Mouse (Mus musculus) ovary, postnatal 36 days (tissue): Measurements from ENCODE around the gene Itsn1.

ENCODE experiments used
- DNase-seq: peaks from one replicate; pipeline ENCODE4 v3.0.0; 2022; ENCODE audit warnings: low spot score, mixed read lengths

Gene Itsn1

GRCm38 (mm10) chr16:91846089-91846741 lies 117.1 kb downstream of the Itsn1 start:
- DNase-seq, result peak; percentile 19

DNA sequence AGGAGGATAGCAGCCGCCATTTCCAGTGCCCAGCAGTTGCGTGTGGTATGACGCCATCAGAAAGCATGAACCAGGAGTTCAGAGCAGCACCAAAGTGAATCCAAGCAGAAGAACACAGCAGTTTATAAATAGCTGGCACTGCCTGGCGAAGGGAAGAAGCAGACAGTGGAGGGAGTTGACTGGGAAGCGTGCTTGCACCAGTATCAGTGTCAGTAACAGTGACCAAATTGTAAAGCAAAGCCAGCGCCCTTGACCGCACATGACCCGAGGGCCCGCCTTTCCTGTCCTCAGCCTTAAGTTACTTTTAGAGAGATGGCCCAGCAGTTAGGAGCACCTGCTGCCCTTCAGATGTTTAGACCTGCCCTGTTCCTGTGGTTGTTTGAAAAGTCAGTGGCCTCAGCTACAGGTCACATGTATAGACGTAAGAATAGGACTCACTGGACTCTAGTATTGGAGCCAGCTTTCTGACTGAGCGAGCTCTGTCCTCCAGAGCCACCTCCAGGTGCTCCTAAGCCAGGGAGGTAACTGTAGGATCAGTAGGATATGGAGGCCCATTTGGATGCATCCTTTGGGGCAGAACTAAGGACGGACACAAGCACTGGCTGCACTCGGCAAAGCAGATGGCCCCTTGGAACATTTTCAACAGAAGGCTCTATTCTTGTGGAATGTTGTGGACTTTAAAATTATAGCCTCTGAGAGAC lies 118.6 kb downstream of the Itsn1 start:
- no peak for DNase-seq

- no peak for DNase-seq
These were observed 119.4 kb downstream of the Itsn1 start for GRCm38 (mm10) chr16:91848505-91848904.

DNA sequence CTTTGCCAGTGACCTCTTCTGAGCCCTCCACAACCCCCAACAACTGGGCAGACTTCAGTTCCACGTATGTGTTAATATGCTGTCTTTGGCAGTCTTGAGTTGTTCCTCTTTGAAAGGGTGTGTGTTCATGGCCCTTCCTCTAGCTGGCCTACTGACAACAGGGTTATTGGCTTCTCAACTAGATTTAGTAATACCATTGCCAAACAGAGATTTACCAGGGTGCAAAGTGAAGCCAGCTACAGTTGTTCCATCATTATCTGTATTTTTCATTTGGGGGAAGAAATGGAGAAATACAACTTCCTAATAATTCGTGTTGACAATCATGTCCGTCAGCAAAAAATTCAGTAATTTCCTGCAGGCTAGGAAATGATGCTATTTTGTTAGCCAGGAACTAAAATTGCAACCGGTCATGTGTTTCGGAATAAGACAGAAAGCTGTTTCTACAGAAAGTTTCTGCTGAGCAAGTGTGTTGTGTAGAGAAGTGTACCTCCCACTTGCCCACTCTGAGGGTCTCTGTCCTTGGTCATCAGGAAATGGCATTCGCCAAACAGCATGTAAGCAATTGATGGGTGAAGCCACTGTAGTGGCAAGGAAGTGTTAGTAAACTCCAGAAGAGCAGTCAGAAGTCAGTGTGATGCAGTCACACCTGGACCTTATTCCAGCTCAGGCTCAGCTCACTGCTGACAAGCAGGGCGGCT lies 120.0 kb downstream of the Itsn1 start:
- no peak for DNase-seq

DNA sequence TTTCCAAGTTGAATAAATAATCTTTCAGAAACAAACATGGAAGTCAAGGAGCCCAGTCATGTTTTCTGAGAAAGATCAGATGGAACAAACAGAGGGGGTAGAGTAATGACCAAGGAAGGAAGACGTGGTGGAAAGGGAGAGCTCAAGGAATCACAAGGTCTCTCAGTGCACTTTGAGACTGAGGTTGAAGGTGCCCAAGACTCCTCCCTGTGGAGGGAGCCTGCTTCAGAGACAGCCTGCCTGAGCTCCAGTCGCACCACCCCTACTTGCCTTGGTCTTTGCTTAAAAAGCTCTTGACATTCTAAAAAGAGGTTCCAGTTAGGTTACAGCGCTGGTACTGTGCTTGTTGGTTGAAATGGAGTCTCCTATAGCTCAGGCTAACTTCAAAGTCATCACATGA lies 121.1 kb downstream of the Itsn1 start:
- no peak for DNase-seq

- no peak for DNase-seq
These were observed 122.6 kb downstream of the Itsn1 start for GRCm38 (mm10) chr16:91851456-91852231.

GRCm38 (mm10) chr16:91852753-91853152 lies 123.7 kb downstream of the Itsn1 start:
- peak; percentile 18 for DNase-seq

DNA sequence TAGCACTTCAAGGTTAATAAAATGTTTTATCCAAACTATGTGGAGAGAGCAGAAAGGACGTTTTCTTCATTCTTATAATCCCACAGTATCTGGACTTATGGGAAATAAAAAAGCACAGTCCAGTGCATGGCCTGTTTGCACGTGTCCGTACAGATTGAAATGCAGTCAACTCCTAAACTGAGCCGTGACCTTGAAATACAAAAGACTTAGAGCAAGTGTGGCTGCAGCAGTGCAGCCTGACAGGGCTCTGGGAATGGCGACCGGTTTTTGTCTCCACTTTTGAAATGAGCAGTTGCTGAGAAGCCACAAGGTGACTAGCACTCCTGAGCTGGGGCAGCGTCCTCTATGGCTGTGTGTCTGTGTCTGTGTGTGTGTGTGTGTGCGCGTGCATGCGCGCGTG lies 124.1 kb downstream of the Itsn1 start:
- DNase-seq, result no peak

DNA sequence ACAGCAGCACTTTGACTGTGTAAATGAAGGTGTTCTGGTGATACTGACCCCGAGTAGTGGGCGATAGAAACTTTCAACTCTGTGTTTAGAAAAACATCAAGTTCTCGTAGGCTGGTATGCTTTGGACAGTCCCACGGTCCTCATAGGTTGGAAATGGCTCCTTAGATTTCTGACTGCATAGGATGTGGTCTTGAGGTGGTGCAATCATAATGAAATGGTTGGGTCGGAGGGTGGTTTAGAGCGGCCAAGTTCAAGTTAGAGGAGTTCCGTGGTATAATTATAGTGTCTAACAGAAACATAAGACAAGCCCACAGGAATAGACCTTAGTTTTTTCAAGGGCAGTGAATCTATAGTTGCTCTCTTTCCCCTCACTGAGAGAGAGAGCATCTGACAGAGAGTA lies 129.6 kb downstream of the Itsn1 start:
- no peak for DNase-seq

DNA sequence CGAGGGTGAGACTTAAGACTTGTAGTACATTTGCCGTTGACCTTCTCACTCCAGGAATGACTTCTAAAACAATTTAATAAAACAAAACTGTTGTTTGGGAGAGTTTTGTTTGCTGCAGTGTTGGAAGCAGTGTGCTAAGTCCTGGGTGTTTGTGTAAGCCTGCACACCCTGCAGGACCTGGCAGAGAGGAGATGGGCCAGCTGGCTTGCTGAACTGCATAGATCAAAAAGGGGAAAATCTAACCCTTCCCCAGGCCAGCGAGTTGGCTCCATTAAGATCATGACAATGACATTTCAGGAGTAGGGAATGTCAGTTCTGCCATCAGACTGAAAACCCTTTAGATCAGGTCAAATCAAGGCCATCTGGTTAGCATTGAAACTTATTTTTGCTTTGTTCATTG lies 130.1 kb downstream of the Itsn1 start:
- no peak for DNase-seq

DNA sequence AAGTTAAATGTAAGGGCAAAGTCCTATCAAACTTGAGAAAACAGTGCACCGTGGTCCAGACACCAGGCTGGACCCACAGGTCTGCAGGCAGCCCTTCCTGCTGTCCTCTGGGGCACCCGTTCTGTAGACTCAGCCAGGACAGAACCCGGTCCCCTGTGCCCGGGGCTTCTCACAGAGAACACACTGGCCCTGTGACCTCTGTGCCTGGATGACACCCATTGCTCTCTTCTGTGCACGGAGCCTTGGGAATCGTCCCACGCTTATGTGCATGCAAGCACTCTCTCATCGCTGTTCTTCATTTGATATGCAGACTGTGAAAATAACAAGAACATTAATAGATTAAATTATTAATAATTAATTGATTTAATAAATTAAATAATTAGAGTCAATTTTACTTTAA lies 130.9 kb downstream of the Itsn1 start:
- no peak for DNase-seq

DNA sequence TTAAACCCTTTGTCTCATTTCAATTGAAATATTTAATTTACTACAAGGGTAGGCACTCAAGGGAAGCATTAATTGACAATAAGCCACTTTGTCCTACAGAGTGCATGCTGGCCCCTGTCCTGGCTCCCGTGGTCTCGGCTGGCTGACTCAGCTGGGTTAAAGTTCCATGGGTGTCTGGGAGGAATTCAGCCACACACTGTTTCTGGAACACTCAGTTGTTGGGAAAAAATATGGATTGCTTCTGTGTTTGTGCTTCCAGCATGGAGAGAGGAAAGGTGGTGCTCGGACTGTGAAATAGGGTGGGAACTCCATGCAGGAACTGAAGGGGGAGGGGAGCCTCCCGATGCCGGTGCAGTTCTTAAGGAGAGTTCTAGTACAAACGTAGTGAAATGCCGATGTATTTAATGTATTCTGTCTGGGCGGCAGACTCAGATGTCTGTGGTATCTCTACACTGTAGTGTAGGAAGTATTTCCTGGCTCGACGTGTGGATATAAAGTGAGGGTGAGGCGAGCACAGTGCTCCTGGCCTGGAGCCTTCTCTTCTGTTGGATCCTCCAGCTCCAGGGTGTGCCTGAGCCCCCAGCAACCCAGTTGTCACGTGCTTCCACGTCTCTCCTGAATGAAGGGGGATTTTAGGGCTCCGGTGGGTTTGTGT lies 131.5 kb downstream of the Itsn1 start:
- no peak for DNase-seq

GRCm38 (mm10) chr16:91861784-91862371 lies 132.8 kb downstream of the Itsn1 start:
- DNase-seq, result peak; percentile 59

DNA sequence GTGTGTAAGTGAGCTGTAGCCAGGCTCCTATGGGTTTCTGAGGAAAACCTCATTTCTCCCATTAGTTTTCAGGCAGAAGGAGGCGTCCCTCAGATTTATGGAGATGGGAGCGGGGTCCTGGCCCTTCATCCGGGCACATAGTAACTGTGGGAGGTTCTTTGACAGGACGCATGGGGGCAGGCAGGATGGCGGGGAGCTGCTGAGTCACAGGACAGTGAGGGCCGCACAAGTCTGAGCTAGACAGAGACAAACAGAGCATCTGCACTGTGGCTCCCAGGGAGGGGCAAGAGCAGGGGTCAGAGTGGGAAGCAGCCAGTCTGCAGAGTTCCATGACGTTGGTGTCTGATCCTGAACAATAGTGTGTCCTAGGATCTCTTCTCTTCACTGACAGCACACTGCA lies 133.8 kb downstream of the Itsn1 start:
- peak; percentile 26 for DNase-seq

GRCm38 (mm10) chr16:91864646-91865332 lies 135.7 kb downstream of the Itsn1 start:
- no peak for DNase-seq

DNA sequence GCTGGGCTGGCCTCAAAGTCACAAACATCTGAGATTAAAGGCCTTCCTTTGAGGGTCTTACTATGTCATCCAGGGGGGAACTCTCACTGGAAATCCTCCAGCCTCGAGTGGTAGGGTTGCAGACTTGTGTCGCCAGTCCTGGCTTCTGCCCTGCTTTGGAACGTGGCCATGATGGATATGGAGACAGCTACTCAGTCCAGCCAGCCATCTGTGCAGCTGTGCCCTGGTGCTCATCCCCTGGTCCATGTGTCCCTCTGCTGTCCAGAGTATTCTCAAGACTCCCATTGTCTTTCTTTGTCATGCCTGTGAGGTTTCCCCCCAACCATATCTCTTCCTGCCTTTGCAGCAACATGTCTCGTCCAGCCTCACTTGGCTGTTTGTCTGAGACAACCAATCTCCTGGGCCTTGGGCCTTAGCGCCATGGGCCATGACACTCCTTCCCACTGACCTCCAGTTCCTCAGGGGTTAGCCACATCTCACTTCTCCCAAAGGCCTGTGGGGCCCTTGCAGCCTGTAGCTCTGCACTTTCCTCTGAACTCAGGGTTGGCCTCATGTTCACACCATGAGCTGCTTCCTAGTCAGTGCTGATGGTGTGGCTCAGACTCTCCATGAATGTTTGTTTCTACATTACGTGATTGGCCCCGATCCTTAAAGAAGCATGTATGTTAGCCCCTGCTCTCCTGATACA lies 136.6 kb downstream of the Itsn1 start:
- DNase-seq, result no peak

GRCm38 (mm10) chr16:91866258-91866634 lies 137.2 kb downstream of the Itsn1 start:
- no peak for DNase-seq

- DNase-seq, result no peak
These were observed 138.6 kb downstream of the Itsn1 start for GRCm38 (mm10) chr16:91867672-91868071.

- peak; percentile 23 for DNase-seq
These were observed 140.1 kb downstream of the Itsn1 start for GRCm38 (mm10) chr16:91868943-91869911.
